ENCODE assay signal across 8 mouse cellular contexts in the genomic region with DNA sequence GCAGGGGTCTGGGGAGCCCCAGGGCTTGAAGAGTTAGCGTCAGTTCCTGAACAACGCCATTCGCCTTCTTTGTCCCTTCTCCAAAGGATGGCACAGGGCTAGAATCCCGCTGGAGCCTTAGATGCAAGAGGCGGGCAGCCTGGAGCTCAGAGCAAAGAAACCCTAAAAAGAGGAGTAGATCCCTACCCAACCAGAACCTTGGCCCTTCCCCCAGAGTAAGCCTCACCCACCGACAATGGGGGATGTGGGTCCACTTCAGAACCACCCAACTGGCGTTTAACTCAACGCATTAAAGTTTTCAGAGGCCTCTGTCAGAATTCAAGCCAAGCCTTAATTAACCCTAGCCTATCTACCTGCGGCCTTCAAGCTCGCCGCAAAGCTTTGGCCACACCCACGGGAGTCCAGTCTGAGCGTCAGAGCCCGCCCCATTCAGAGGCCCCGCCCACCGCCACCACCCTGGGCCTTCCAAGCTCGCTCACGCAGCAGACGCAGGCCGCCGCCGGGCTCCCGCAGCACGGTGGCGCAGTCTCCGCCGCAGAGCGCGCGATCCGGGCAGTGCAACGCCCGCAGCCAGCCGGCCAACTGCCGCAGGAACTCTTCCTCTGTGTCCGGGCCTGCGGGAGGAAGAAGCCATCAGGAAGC. TPM values are rescaled to one million over a fixed set of nuclear protein-coding genes. Genes with fewer than 3 reads are reported as not detected.
DNase-seq lines count a peak whose midpoint lies in the region; ATAC-seq and TF ChIP-seq lines count a peak whose summit lies in the region.

No protein-coding gene starts in this region.

- H3K27me3 ChIP-seq in C2C12 (ENCODE audit: control insufficient read depth, insufficient read depth, insufficient read length) = no peaks in the 10 kb centered on the region
- peaks cover 50% of the 10 kb centered on the region for H3K27me3 ChIP-seq in heart, embryonic 10.5 days (ENCODE audit: insufficient read depth, poor library complexity, severe bottlenecking)
- H3K27me3 ChIP-seq in kidney, embryonic 15.5 days = peaks cover 30% of the 10 kb centered on the region
- peaks cover 24% of the 10 kb centered on the region for H3K27me3 ChIP-seq in limb, embryonic 15.5 days
- 0 out of 2 replicates have a peak, but pooled peaks cover 5% of the 10 kb centered on the region for H3K27me3 ChIP-seq in midbrain, postnatal 0 days (ENCODE audit: insufficient read depth, low read length)

- H3K4me2 ChIP-seq in kidney, embryonic 15.5 days = peak overlapping the region; percentile 99
- peak overlapping the region; percentile 97 for H3K4me2 ChIP-seq in limb, embryonic 15.5 days
- H3K4me2 ChIP-seq in midbrain, postnatal 0 days (ENCODE audit: low read depth, low read length, poor library complexity, severe bottlenecking) = peak overlapping the region; percentile 89

- no peaks in the 10 kb centered on the region for H3K79me2 ChIP-seq in C2C12 (ENCODE audit: control insufficient read depth, insufficient read depth)

- H3K27ac ChIP-seq in embryonic fibroblast, embryonic 13.5 days (ENCODE audit: insufficient read depth, low read length) = 0 out of 2 replicates have a peak overlapping the region, but pooled peaks have one; percentile 9
- peak overlapping the region; percentile 92 for H3K27ac ChIP-seq in heart, embryonic 10.5 days
- H3K27ac ChIP-seq in kidney, embryonic 15.5 days = peak overlapping the region; percentile 94
- peak overlapping the region; percentile 88 for H3K27ac ChIP-seq in limb, embryonic 15.5 days
- H3K27ac ChIP-seq in midbrain, postnatal 0 days (ENCODE audit: low read depth, low read length) = peak overlapping the region; percentile 86

- peaks cover 5% of the 10 kb centered on the region; the same call in 1 of the 2 replicates for H3K9me3 ChIP-seq in heart, embryonic 10.5 days
- H3K9me3 ChIP-seq in kidney, embryonic 15.5 days (replicated peaks) = 0 out of 2 replicates have a peak, but pooled peaks cover 4% of the 10 kb centered on the region
- H3K9me3 ChIP-seq in limb, embryonic 15.5 days = 0 out of 2 replicates have a peak, but pooled peaks cover 4% of the 10 kb centered on the region
- H3K9me3 ChIP-seq in midbrain, postnatal 0 days (ENCODE audit: low read length) = no peaks in the 10 kb centered on the region

- no peaks in the 10 kb centered on the region for H3K79me3 ChIP-seq in C2C12 (ENCODE audit: low read depth)

- H3K36me3 ChIP-seq in C2C12 (ENCODE audit: control insufficient read depth, insufficient read depth) = no peaks in the 10 kb centered on the region
- peaks cover 6% of the 10 kb centered on the region; the same call in 1 of the 2 replicates for H3K36me3 ChIP-seq in heart, embryonic 10.5 days
- peaks cover 8% of the 10 kb centered on the region for H3K36me3 ChIP-seq in kidney, embryonic 15.5 days
- no peaks in the 10 kb centered on the region for H3K36me3 ChIP-seq in limb, embryonic 15.5 days
- no peaks in the 10 kb centered on the region for H3K36me3 ChIP-seq in midbrain, postnatal 0 days (ENCODE audit: insufficient read depth, low read length)

- TF ChIP-seq POLR2A in embryonic fibroblast, embryonic 13.5 days (IDR thresholded peaks at IDR 0.05; ENCODE audit: low read depth, low read length) = peak; percentile 66

- ATAC-seq in kidney, embryonic 15.5 days (replicated peaks; ENCODE audit: low FRiP score) = peak; percentile 90
- ATAC-seq in limb, embryonic 15.5 days (ENCODE audit: insufficient number of reproducible peaks, low FRiP score, low TSS enrichment, low read depth) = peak; percentile 75
- ATAC-seq in midbrain, postnatal 0 days (ENCODE audit: low FRiP score) = peak; percentile 87

- WGBS in heart, embryonic 10.5 days = 7% methylated on average over 37 of the region's 37 CpGs
- WGBS in kidney, embryonic 15.5 days = 7% methylated on average over 37 of the region's 37 CpGs
- 8% methylated on average over 37 of the region's 37 CpGs for WGBS in limb, embryonic 15.5 days
- 7% methylated on average over 37 of the region's 37 CpGs for WGBS in midbrain, postnatal 0 days

- peak overlapping the region; percentile 41 for H3K4me3 ChIP-seq in C2C12 (ENCODE audit: insufficient read depth, poor library complexity, severe bottlenecking)
- H3K4me3 ChIP-seq in embryonic fibroblast, embryonic 13.5 days (ENCODE audit: insufficient read depth, low read length) = peak overlapping the region; percentile 75
- H3K4me3 ChIP-seq in heart, embryonic 10.5 days = peak overlapping the region; percentile 96
- peak overlapping the region; percentile 94 for H3K4me3 ChIP-seq in kidney, embryonic 15.5 days (replicated peaks)
- peak overlapping the region; percentile 88 for H3K4me3 ChIP-seq in limb, embryonic 15.5 days
- H3K4me3 ChIP-seq in midbrain, postnatal 0 days (ENCODE audit: low read depth, low read length) = peak overlapping the region; percentile 74

- H3K4me1 ChIP-seq in embryonic fibroblast, embryonic 13.5 days (ENCODE audit: control insufficient read depth, insufficient read depth, low read length) = no peaks in the 10 kb centered on the region
- H3K4me1 ChIP-seq in heart, embryonic 10.5 days = peaks cover 8% of the 10 kb centered on the region
- peaks cover 15% of the 10 kb centered on the region for H3K4me1 ChIP-seq in kidney, embryonic 15.5 days
- peaks cover 12% of the 10 kb centered on the region for H3K4me1 ChIP-seq in limb, embryonic 15.5 days
- H3K4me1 ChIP-seq in midbrain, postnatal 0 days (ENCODE audit: insufficient read depth, low read length) = no peaks in the 10 kb centered on the region

- peak overlapping the region; percentile 78 for H3K9ac ChIP-seq in kidney, embryonic 15.5 days
- peak overlapping the region; percentile 51 for H3K9ac ChIP-seq in limb, embryonic 15.5 days
- H3K9ac ChIP-seq in midbrain, postnatal 0 days (replicated peaks; ENCODE audit: low read length, poor library complexity, severe bottlenecking) = peak overlapping the region; percentile 78

- DNase-seq in brain, adult 2 months (ENCODE audit: low read depth, low spot score) = peak; percentile 97
- peak; percentile 91 for DNase-seq in heart, embryonic 10.5 days (ENCODE audit: low spot score)
- DNase-seq in midbrain, postnatal 0 days (ENCODE audit: low spot score) = peak; percentile 86
- peak; percentile 85 to 93 for DNase-seq in spleen, postnatal 4 days (ENCODE audit: low spot score in 2 of 2)

- peak overlapping the region; percentile 64 for H3ac ChIP-seq in C2C12 (ENCODE audit: control insufficient read depth, insufficient read length, low read depth)

- TF ChIP-seq CTCF in C2C12 (IDR thresholded peaks at IDR 0.05; ENCODE audit: control insufficient read depth, insufficient read depth, insufficient read length) = peak; percentile 29
- TF ChIP-seq CTCF in embryonic fibroblast, embryonic 13.5 days (IDR thresholded peaks at IDR 0.05; ENCODE audit: borderline replicate concordance, insufficient read depth, low read length) = no peak
- TF ChIP-seq CTCF in midbrain, postnatal 0 days (IDR thresholded peaks at IDR 0.05) = peak; percentile 50

RNA-seq across cellular contexts. Expression of gene Fam98c, which starts 0.7 kb away (rescaled TPM):
- 7.7 TPM for polyA plus RNA-seq in C2C12 (2012; fragmentation: generic; extraction: Trizol)
- 5.5 and 5.9 TPM in 2 replicates for polyA plus RNA-seq in embryonic fibroblast, embryonic 13.5 days (2011; ENCODE audit: insufficient read length, low read depth, missing spikeins)
- polyA plus RNA-seq in heart, embryonic 10.5 days (2016; fragmentation: Nextera tagmentation; extraction: Ambion mirVana) = 13.3 and 14.6 TPM in 2 replicates
- 19.4 and 21.4 TPM in 2 replicates for polyA plus RNA-seq in kidney, embryonic 15.5 days (2015; fragmentation: Nextera tagmentation; extraction: Ambion mirVana)
- 19.7 and 22.1 TPM in 2 replicates for polyA plus RNA-seq in limb, embryonic 15.5 days (2015; fragmentation: Nextera tagmentation; extraction: Ambion mirVana)
- 27.5 and 32.9 TPM in 2 replicates for total RNA-seq in midbrain, postnatal 0 days (2014; rRNA removed)
- polyA plus RNA-seq in midbrain, postnatal 0 days (2015; fragmentation: Nextera tagmentation; extraction: Ambion mirVana) = 37.9 and 38.0 TPM in 2 replicates

RNA-seq across cellular contexts. Expression of gene Ggn, which starts 14.7 kb away (rescaled TPM):
- polyA plus RNA-seq in C2C12 (2012; fragmentation: generic; extraction: Trizol) = 0.82 TPM
- 1.2 and 1.3 TPM in 2 replicates for polyA plus RNA-seq in embryonic fibroblast, embryonic 13.5 days (2011; ENCODE audit: insufficient read length, low read depth, missing spikeins)
- polyA plus RNA-seq in heart, embryonic 10.5 days (2016; fragmentation: Nextera tagmentation; extraction: Ambion mirVana) = 0.51 and 0.64 TPM in 2 replicates
- polyA plus RNA-seq in kidney, embryonic 15.5 days (2015; fragmentation: Nextera tagmentation; extraction: Ambion mirVana) = 0.72 and 1.00 TPM in 2 replicates
- polyA plus RNA-seq in limb, embryonic 15.5 days (2015; fragmentation: Nextera tagmentation; extraction: Ambion mirVana) = 1.3 TPM in 2 replicates
- 0.49 and 1.3 TPM in 2 replicates for total RNA-seq in midbrain, postnatal 0 days (2014; rRNA removed)
- polyA plus RNA-seq in midbrain, postnatal 0 days (2015; fragmentation: Nextera tagmentation; extraction: Ambion mirVana) = 0.35 and 0.69 TPM in 2 replicates

RNA-seq across cellular contexts. Expression of gene Spred3, which starts 14.9 kb away (rescaled TPM):
- 3.1 TPM for polyA plus RNA-seq in C2C12 (2012; fragmentation: generic; extraction: Trizol)
- polyA plus RNA-seq in embryonic fibroblast, embryonic 13.5 days (2011; ENCODE audit: insufficient read length, low read depth, missing spikeins) = 31.2 and 56.4 TPM in 2 replicates
- 1.4 and 2.7 TPM in 2 replicates for polyA plus RNA-seq in heart, embryonic 10.5 days (2016; fragmentation: Nextera tagmentation; extraction: Ambion mirVana)
- polyA plus RNA-seq in kidney, embryonic 15.5 days (2015; fragmentation: Nextera tagmentation; extraction: Ambion mirVana) = 3.4 and 4.0 TPM in 2 replicates
- polyA plus RNA-seq in limb, embryonic 15.5 days (2015; fragmentation: Nextera tagmentation; extraction: Ambion mirVana) = 2.4 and 3.1 TPM in 2 replicates
- total RNA-seq in midbrain, postnatal 0 days (2014; rRNA removed) = 33.3 and 35.0 TPM in 2 replicates
- polyA plus RNA-seq in midbrain, postnatal 0 days (2015; fragmentation: Nextera tagmentation; extraction: Ambion mirVana) = 10.4 and 13.1 TPM in 2 replicates

RNA-seq across cellular contexts. Expression of gene Rasgrp4, which starts 20.7 kb away (rescaled TPM):
- 0.01 TPM for polyA plus RNA-seq in C2C12 (2012; fragmentation: generic; extraction: Trizol)
- polyA plus RNA-seq in embryonic fibroblast, embryonic 13.5 days (2011; ENCODE audit: insufficient read length, low read depth, missing spikeins) = not detected in 2 replicates
- 0.74 and 0.79 TPM in 2 replicates for polyA plus RNA-seq in heart, embryonic 10.5 days (2016; fragmentation: Nextera tagmentation; extraction: Ambion mirVana)
- polyA plus RNA-seq in kidney, embryonic 15.5 days (2015; fragmentation: Nextera tagmentation; extraction: Ambion mirVana) = 0.48 and 1.2 TPM in 2 replicates
- polyA plus RNA-seq in limb, embryonic 15.5 days (2015; fragmentation: Nextera tagmentation; extraction: Ambion mirVana) = 0.84 and 1.1 TPM in 2 replicates
- total RNA-seq in midbrain, postnatal 0 days (2014; rRNA removed) = 0.80 and 2.2 TPM in 2 replicates
- polyA plus RNA-seq in midbrain, postnatal 0 days (2015; fragmentation: Nextera tagmentation; extraction: Ambion mirVana) = 0.79 and 1.1 TPM in 2 replicates

RNA-seq across cellular contexts. Expression of gene Psmd8, which starts 25.2 kb away (rescaled TPM):
- polyA plus RNA-seq in C2C12 (2012; fragmentation: generic; extraction: Trizol) = 388 TPM
- polyA plus RNA-seq in embryonic fibroblast, embryonic 13.5 days (2011; ENCODE audit: insufficient read length, low read depth, missing spikeins) = 374 and 478 TPM in 2 replicates
- 244 and 267 TPM in 2 replicates for polyA plus RNA-seq in heart, embryonic 10.5 days (2016; fragmentation: Nextera tagmentation; extraction: Ambion mirVana)
- polyA plus RNA-seq in kidney, embryonic 15.5 days (2015; fragmentation: Nextera tagmentation; extraction: Ambion mirVana) = 263 and 266 TPM in 2 replicates
- 254 and 271 TPM in 2 replicates for polyA plus RNA-seq in limb, embryonic 15.5 days (2015; fragmentation: Nextera tagmentation; extraction: Ambion mirVana)
- total RNA-seq in midbrain, postnatal 0 days (2014; rRNA removed) = 289 and 329 TPM in 2 replicates
- 286 and 292 TPM in 2 replicates for polyA plus RNA-seq in midbrain, postnatal 0 days (2015; fragmentation: Nextera tagmentation; extraction: Ambion mirVana)

Comparison
In these comparisons a context has a peak if more than half of its experiments do, and no peak if none do; other contexts are left out.
1. Peak in every context shown above with its lines: DNase-seq, ATAC-seq, H3K4me3 ChIP-seq and H3K27ac ChIP-seq.
2. H3K4me3 ChIP-seq: peak in every context shown above with its lines; median percentile 96 in heart, embryonic 10.5 days; 94 in kidney, embryonic 15.5 days; 88 in limb, embryonic 15.5 days; 75 in embryonic fibroblast, embryonic 13.5 days; 74 in midbrain, postnatal 0 days; 41 in C2C12.
3. H3K27ac ChIP-seq: peak in every context shown above with its lines; median percentile 94 in kidney, embryonic 15.5 days; 92 in heart, embryonic 10.5 days; 88 in limb, embryonic 15.5 days; 86 in midbrain, postnatal 0 days; 9 in embryonic fibroblast, embryonic 13.5 days.